Mouse (Mus musculus) cerebellum, adult 9-10 months (tissue): ENCODE results near the gene Pfkfb3.

Experiments
- DNase-seq: peaks from one replicate; pipeline ENCODE4 v3.0.0; 2022

Gene Pfkfb3

GRCm38 (mm10) chr2:11553471-11554400 is at the start of gene Pfkfb3:
TSS of gene Pfkfb3 (minus strand) at chr2:11554077.
- DNase-seq = peak; percentile 58

- peak; percentile 95 for DNase-seq
Observed at GRCm38 (mm10) chr2:11602506-11603489, 48.9 kb upstream of the Pfkfb3 start.

GRCm38 (mm10) chr2:11601795-11602194 is 47.9 kb upstream of the Pfkfb3 start:
- DNase-seq = peak; percentile 21

- no peak for DNase-seq
Observed at GRCm38 (mm10) chr2:11597906-11598305, 44.0 kb upstream of the Pfkfb3 start.

- DNase-seq = no peak
Observed at GRCm38 (mm10) chr2:11596690-11597089, 42.8 kb upstream of the Pfkfb3 start.

GRCm38 (mm10) chr2:11587996-11588395 is 34.1 kb upstream of the Pfkfb3 start:
- DNase-seq = no peak

GRCm38 (mm10) chr2:11579399-11579798 is 25.5 kb upstream of the Pfkfb3 start:
- DNase-seq = no peak

- no peak for DNase-seq
Observed at GRCm38 (mm10) chr2:11578187-11578586, 24.3 kb upstream of the Pfkfb3 start.

GRCm38 (mm10) chr2:11573684-11574083 is 19.8 kb upstream of the Pfkfb3 start:
- DNase-seq = no peak

GRCm38 (mm10) chr2:11571004-11571535 is 17.2 kb upstream of the Pfkfb3 start:
- DNase-seq = no peak

GRCm38 (mm10) chr2:11568471-11568870 is 14.6 kb upstream of the Pfkfb3 start:
- no peak for DNase-seq

GRCm38 (mm10) chr2:11567781-11568362 is 14.0 kb upstream of the Pfkfb3 start:
- no peak for DNase-seq

- no peak for DNase-seq
Observed at GRCm38 (mm10) chr2:11566898-11567297, 13.0 kb upstream of the Pfkfb3 start.

GRCm38 (mm10) chr2:11566241-11566640 is 12.4 kb upstream of the Pfkfb3 start:
- no peak for DNase-seq

GRCm38 (mm10) chr2:11564768-11565167 is 10.9 kb upstream of the Pfkfb3 start:
- DNase-seq = no peak

- DNase-seq = no peak
Observed at GRCm38 (mm10) chr2:11563256-11563655, 9.4 kb upstream of the Pfkfb3 start.

- DNase-seq = no peak
Observed at GRCm38 (mm10) chr2:11558654-11559053, 4.8 kb upstream of the Pfkfb3 start.

GRCm38 (mm10) chr2:11557244-11557643 is 3.4 kb upstream of the Pfkfb3 start:
- DNase-seq = no peak

GRCm38 (mm10) chr2:11555316-11555715 is 1.4 kb upstream of the Pfkfb3 start:
- DNase-seq = no peak

- peak; percentile 25 for DNase-seq
Observed at GRCm38 (mm10) chr2:11552966-11553451, 868 bp downstream of the Pfkfb3 start.

GRCm38 (mm10) chr2:11552297-11552821 is 1.5 kb downstream of the Pfkfb3 start:
- DNase-seq = no peak

- no peak for DNase-seq
Observed at GRCm38 (mm10) chr2:11551726-11552125, 2.2 kb downstream of the Pfkfb3 start.
